Mouse (Mus musculus): ENCODE data around the gene Syt14. TPM values are rescaled to one million over a fixed set of nuclear protein-coding genes. Genes with fewer than 3 reads are reported as not detected.

The Syt14 gene
- polyA plus RNA-seq, 1 experiment from 2014 or later = 8.7 TPM

GRCm38 (mm10) chr1:193024311-193024710 is 11.3 kb downstream of the Syt14 start:
- 91% methylated on average over 1 of the region's 1 CpGs for WGBS
- H3K27me3 ChIP-seq = no peaks in the 10 kb centered on the region
- H3K4me2 ChIP-seq (replicated peaks) = no peak overlapping the region
- H3K9ac ChIP-seq (replicated peaks) = no peak overlapping the region
- no peaks in the 10 kb centered on the region for H3K4me1 ChIP-seq
- no peak for ATAC-seq (replicated peaks)
- no peaks in the 10 kb centered on the region for H3K36me3 ChIP-seq
- H3K9me3 ChIP-seq = no peaks in the 10 kb centered on the region
- H3K27ac ChIP-seq (replicated peaks) = no peak overlapping the region
- no peak overlapping the region for H3K4me3 ChIP-seq

- no peaks in the 10 kb centered on the region for H3K4me1 ChIP-seq
- H3K4me3 ChIP-seq = no peak overlapping the region
- 98% methylated on average over 2 of the region's 2 CpGs for WGBS
- no peak overlapping the region for H3K27ac ChIP-seq (replicated peaks)
- no peaks in the 10 kb centered on the region for H3K27me3 ChIP-seq
- H3K9me3 ChIP-seq = no peaks in the 10 kb centered on the region
- no peak overlapping the region for H3K4me2 ChIP-seq (replicated peaks)
- no peak overlapping the region for H3K9ac ChIP-seq (replicated peaks)
- no peak for ATAC-seq (replicated peaks)
- no peaks in the 10 kb centered on the region for H3K36me3 ChIP-seq
Measured at GRCm38 (mm10) chr1:193012351-193012750, 23.2 kb downstream of the Syt14 start.

GRCm38 (mm10) chr1:193011000-193011769 is 24.4 kb downstream of the Syt14 start:
- H3K9ac ChIP-seq (replicated peaks) = no peak overlapping the region
- no peaks in the 10 kb centered on the region for H3K4me1 ChIP-seq
- no peak overlapping the region for H3K4me2 ChIP-seq (replicated peaks)
- ATAC-seq (replicated peaks) = no peak
- WGBS = 94% methylated on average over 3 of the region's 3 CpGs
- H3K27ac ChIP-seq (replicated peaks) = no peak overlapping the region
- no peaks in the 10 kb centered on the region for H3K27me3 ChIP-seq
- H3K4me3 ChIP-seq = no peak overlapping the region
- H3K9me3 ChIP-seq = no peaks in the 10 kb centered on the region
- H3K36me3 ChIP-seq = no peaks in the 10 kb centered on the region

GRCm38 (mm10) chr1:193004581-193004980 is 31.0 kb downstream of the Syt14 start:
- no peak overlapping the region for H3K4me2 ChIP-seq (replicated peaks)
- no peaks in the 10 kb centered on the region for H3K9me3 ChIP-seq
- no peaks in the 10 kb centered on the region for H3K36me3 ChIP-seq
- H3K27ac ChIP-seq (replicated peaks) = no peak overlapping the region
- no peak overlapping the region for H3K9ac ChIP-seq (replicated peaks)
- H3K27me3 ChIP-seq = no peaks in the 10 kb centered on the region
- no peak for ATAC-seq (replicated peaks)
- H3K4me1 ChIP-seq = no peaks in the 10 kb centered on the region
- WGBS = 73% methylated on average over 1 of the region's 1 CpGs
- no peak overlapping the region for H3K4me3 ChIP-seq

GRCm38 (mm10) chr1:193003953-193004352 is 31.6 kb downstream of the Syt14 start:
- Histone ChIP-seq H3K4me1 (no peaks in the 10 kb centered on the region), H3K27me3 (no peaks in the 10 kb centered on the region), H3K36me3 (no peaks in the 10 kb centered on the region), H3K27ac (replicated peaks) (no peak overlapping the region), H3K9ac (replicated peaks) (no peak overlapping the region), H3K9me3 (no peaks in the 10 kb centered on the region), H3K4me2 (replicated peaks) (no peak overlapping the region), H3K4me3 (no peak overlapping the region)
- WGBS = 72% methylated on average over 2 of the region's 2 CpGs
- no peak for ATAC-seq (replicated peaks)

GRCm38 (mm10) chr1:193002307-193002706 is 33.3 kb downstream of the Syt14 start:
- WGBS = 90% methylated on average over 4 of the region's 4 CpGs
- Histone ChIP-seq H3K4me1 (no peaks in the 10 kb centered on the region), H3K4me3 (no peak overlapping the region), H3K4me2 (replicated peaks) (no peak overlapping the region), H3K36me3 (no peaks in the 10 kb centered on the region), H3K27ac (replicated peaks) (no peak overlapping the region), H3K9ac (replicated peaks) (no peak overlapping the region), H3K9me3 (no peaks in the 10 kb centered on the region), H3K27me3 (no peaks in the 10 kb centered on the region)
- ATAC-seq (replicated peaks) = no peak

- Histone ChIP-seq H3K4me2 (replicated peaks) (no peak overlapping the region), H3K9ac (replicated peaks) (no peak overlapping the region), H3K27me3 (no peaks in the 10 kb centered on the region), H3K36me3 (no peaks in the 10 kb centered on the region), H3K9me3 (no peaks in the 10 kb centered on the region), H3K4me1 (no peaks in the 10 kb centered on the region), H3K27ac (replicated peaks) (no peak overlapping the region), H3K4me3 (no peak overlapping the region)
- ATAC-seq (replicated peaks) = no peak
- WGBS = 91% methylated on average over 2 of the region's 2 CpGs
Measured at GRCm38 (mm10) chr1:193001587-193001986, 34.0 kb downstream of the Syt14 start.

- ATAC-seq (replicated peaks) = no peak
Measured at GRCm38 (mm10) chr1:193000908-193001307, 34.7 kb downstream of the Syt14 start.

GRCm38 (mm10) chr1:192994179-192994873 is 41.2 kb downstream of the Syt14 start:
- WGBS = 80% methylated on average over 2 of the region's 2 CpGs
- H3K9me3 ChIP-seq = no peaks in the 10 kb centered on the region
- H3K4me2 ChIP-seq (replicated peaks) = no peak overlapping the region
- no peaks in the 10 kb centered on the region for H3K4me1 ChIP-seq
- H3K9ac ChIP-seq (replicated peaks) = no peak overlapping the region
- H3K27me3 ChIP-seq = no peaks in the 10 kb centered on the region
- no peak overlapping the region for H3K4me3 ChIP-seq
- H3K36me3 ChIP-seq = no peaks in the 10 kb centered on the region
- no peak overlapping the region for H3K27ac ChIP-seq (replicated peaks)
- ATAC-seq (replicated peaks) = no peak

More at GRCm38 (mm10) chr1:193000908-193001307, 34.7 kb downstream of the Syt14 start:
- no peaks in the 10 kb centered on the region for H3K9me3 ChIP-seq
- H3K4me1 ChIP-seq = no peaks in the 10 kb centered on the region
- no peak overlapping the region for H3K9ac ChIP-seq (replicated peaks)
- no peaks in the 10 kb centered on the region for H3K27me3 ChIP-seq
- no peaks in the 10 kb centered on the region for H3K36me3 ChIP-seq
- H3K27ac ChIP-seq (replicated peaks) = no peak overlapping the region
- no peak overlapping the region for H3K4me2 ChIP-seq (replicated peaks)
- H3K4me3 ChIP-seq = no peak overlapping the region

GRCm38 (mm10) chr1:192993491-192993890 is 42.1 kb downstream of the Syt14 start:
- no peak for ATAC-seq (replicated peaks)

GRCm38 (mm10) chr1:192987203-192987602 is 48.4 kb downstream of the Syt14 start:
- H3K27me3 ChIP-seq = no peaks in the 10 kb centered on the region
- no peak overlapping the region for H3K9ac ChIP-seq (replicated peaks)
- H3K9me3 ChIP-seq = no peaks in the 10 kb centered on the region
- H3K27ac ChIP-seq (replicated peaks) = no peak overlapping the region
- 96% methylated on average over 3 of the region's 3 CpGs for WGBS
- ATAC-seq (replicated peaks) = no peak
- H3K4me2 ChIP-seq (replicated peaks) = no peak overlapping the region
- H3K4me1 ChIP-seq = no peaks in the 10 kb centered on the region
- H3K36me3 ChIP-seq = no peaks in the 10 kb centered on the region
- H3K4me3 ChIP-seq = no peak overlapping the region

More at GRCm38 (mm10) chr1:192993491-192993890, 42.1 kb downstream of the Syt14 start:
- Histone ChIP-seq H3K9me3 (no peaks in the 10 kb centered on the region), H3K4me3 (no peak overlapping the region), H3K4me1 (no peaks in the 10 kb centered on the region), H3K27ac (replicated peaks) (no peak overlapping the region), H3K9ac (replicated peaks) (no peak overlapping the region), H3K27me3 (no peaks in the 10 kb centered on the region), H3K4me2 (replicated peaks) (no peak overlapping the region), H3K36me3 (no peaks in the 10 kb centered on the region)

- Histone ChIP-seq H3K27me3 (no peaks in the 10 kb centered on the region), H3K27ac (replicated peaks) (no peak overlapping the region), H3K4me3 (no peak overlapping the region), H3K9ac (replicated peaks) (no peak overlapping the region), H3K4me2 (replicated peaks) (no peak overlapping the region), H3K36me3 (no peaks in the 10 kb centered on the region), H3K4me1 (no peaks in the 10 kb centered on the region), H3K9me3 (no peaks in the 10 kb centered on the region)
- WGBS = 74% methylated on average over 3 of the region's 3 CpGs
- ATAC-seq (replicated peaks) = no peak
Measured at GRCm38 (mm10) chr1:192986481-192986880, 49.1 kb downstream of the Syt14 start.
